Mouse (Mus musculus) stomach, embryonic 16.5 days (tissue): ENCODE data around the gene Cdipt. TPM values are rescaled to one million over a fixed set of nuclear protein-coding genes. Genes with fewer than 3 reads are reported as not detected.
A peak's percentile ranks its signal among the peaks of the same experiment; 100 is the strongest.

Experiments
- ATAC-seq: fragments of 200-750 bp; cut with Nextera tagmentation; 2 replicates; pipeline ENCODE4 v1.8.0; 2017; ENCODE audit warnings: moderate number of reproducible peaks, moderate TSS enrichment; ENCODE audit not compliant: insufficient read depth, low FRiP score
- H3K27ac ChIP-seq: fragments of 300-500 bp; sonication (generic); 2 replicates; pipeline ENCODE4 v1.5.1; 2014; ENCODE audit warnings: low read length
- H3K27me3 ChIP-seq: fragments of 300-500 bp; sonication (generic); 2 replicates; pipeline ENCODE4 v1.6.1; 2014; ENCODE audit warnings: low read length, control low read depth, mixed read lengths; ENCODE audit not compliant: control insufficient read depth, insufficient read depth
- H3K36me3 ChIP-seq: fragments of 300-500 bp; sonication (generic); 2 replicates; pipeline ENCODE4 v1.6.1; 2014; ENCODE audit warnings: low read length; ENCODE audit not compliant: control insufficient read depth, insufficient read depth
- H3K4me1 ChIP-seq: fragments of 300-500 bp; sonication (generic); 2 replicates; pipeline ENCODE4 v1.6.1; 2014; ENCODE audit warnings: low read length, control low read depth, mixed read lengths; ENCODE audit not compliant: control insufficient read depth, insufficient read depth
- H3K4me2 ChIP-seq: fragments of 300-500 bp; sonication (generic); 2 replicates; pipeline ENCODE4 v1.6.1; 2014; ENCODE audit warnings: low read depth, low read length, mixed read lengths
- H3K4me3 ChIP-seq: fragments of 300-500 bp; sonication (generic); replicated peaks from 2 replicates; pipeline ENCODE4 v1.5.1; 2014; ENCODE audit warnings: mild to moderate bottlenecking, low read length
- H3K9ac ChIP-seq: fragments of 300-500 bp; sonication (generic); 2 replicates; pipeline ENCODE4 v1.6.1; 2014; ENCODE audit warnings: low read length
- H3K9me3 ChIP-seq: fragments of 300-500 bp; sonication (generic); replicated peaks from 2 replicates; pipeline ENCODE4 v1.6.1; 2016; ENCODE audit warnings: low read length, control low read depth; ENCODE audit not compliant: control insufficient read depth
- WGBS: fragments of 180-500 bp; shearing (Covaris S2); extraction: QIAGEN DNeasy Blood & Tissue Kit; methylation state at CpG from one replicate; pipeline ENCODE4 v1.1.7; 2014; 5-methylcytosine and 5-hydroxymethylcytosine counted together
- polyA plus RNA-seq: library from polyadenylated mRNA; unstranded; fragments of >200 nt; fragmentation: Nextera tagmentation; extraction: Ambion mirVana; gene quantifications from 2 replicates; pipeline ENCODE4 v1.2.1, GENCODE M21; 2015

Gene Cdipt
- polyA plus RNA-seq, 1 experiment from 2014 or later: 110 TPM

GRCm38 (mm10) chr7:126981601-126982000, 5.9 kb downstream of the Cdipt start:
- 90% methylated on average over 2 of the region's 2 CpGs for WGBS
- Histone ChIP-seq H3K4me2 (no peak overlapping the region), H3K4me1 (no peaks in the 10 kb centered on the region), H3K27ac (no peak overlapping the region), H3K9ac (no peak overlapping the region), H3K4me3 (no peak overlapping the region), H3K36me3 (peaks cover 8% of the 10 kb centered on the region; the same call in 1 of the 2 replicates), H3K27me3 (no peaks in the 10 kb centered on the region), H3K9me3 (no peaks in the 10 kb centered on the region)
- ATAC-seq: no peak

GRCm38 (mm10) chr7:126982054-126982453, 6.3 kb downstream of the Cdipt start:
- no peak overlapping the region for H3K4me2 ChIP-seq
- ATAC-seq: no peak
- H3K9ac ChIP-seq: no peak overlapping the region
- H3K9me3 ChIP-seq: no peaks in the 10 kb centered on the region
- no peak overlapping the region for H3K27ac ChIP-seq
- H3K36me3 ChIP-seq: peaks cover 8% of the 10 kb centered on the region; the same call in 1 of the 2 replicates
- H3K4me3 ChIP-seq: no peak overlapping the region
- no peaks in the 10 kb centered on the region for H3K27me3 ChIP-seq
- WGBS: 72% methylated on average over 4 of the region's 4 CpGs
- no peaks in the 10 kb centered on the region for H3K4me1 ChIP-seq

- no peak for ATAC-seq
- H3K27ac ChIP-seq: no peak overlapping the region
- 63% methylated on average over 7 of the region's 7 CpGs for WGBS
These were observed 7.4 kb downstream of the Cdipt start for GRCm38 (mm10) chr7:126983113-126983512.

GRCm38 (mm10) chr7:126984667-126985444, 9.1 kb downstream of the Cdipt start:
- Histone ChIP-seq H3K9ac (no peak overlapping the region), H3K27me3 (no peaks in the 10 kb centered on the region), H3K27ac (no peak overlapping the region), H3K4me1 (no peaks in the 10 kb centered on the region), H3K4me3 (no peak overlapping the region), H3K36me3 (0 out of 2 replicates have a peak, but pooled peaks cover 4% of the 10 kb centered on the region), H3K9me3 (no peaks in the 10 kb centered on the region), H3K4me2 (no peak overlapping the region)
- WGBS: 41% methylated on average over 10 of the region's 10 CpGs
- ATAC-seq: no peak

More at GRCm38 (mm10) chr7:126983113-126983512, 7.4 kb downstream of the Cdipt start:
- peaks cover 8% of the 10 kb centered on the region; the same call in 1 of the 2 replicates for H3K36me3 ChIP-seq
- H3K4me2 ChIP-seq: no peak overlapping the region
- H3K27me3 ChIP-seq: no peaks in the 10 kb centered on the region
- no peak overlapping the region for H3K4me3 ChIP-seq
- no peaks in the 10 kb centered on the region for H3K4me1 ChIP-seq
- H3K9me3 ChIP-seq: no peaks in the 10 kb centered on the region
- H3K9ac ChIP-seq: no peak overlapping the region

GRCm38 (mm10) chr7:126986319-126986718, 10.6 kb downstream of the Cdipt start:
- peak; percentile 74; the same call in 1 of the 2 replicates for ATAC-seq
- H3K4me1 ChIP-seq: no peaks in the 10 kb centered on the region
- no peaks in the 10 kb centered on the region for H3K27me3 ChIP-seq
- no peak overlapping the region for H3K27ac ChIP-seq
- H3K9me3 ChIP-seq: no peaks in the 10 kb centered on the region
- no peak overlapping the region for H3K4me3 ChIP-seq
- 35% methylated on average over 9 of the region's 9 CpGs for WGBS
- H3K9ac ChIP-seq: no peak overlapping the region
- H3K36me3 ChIP-seq: no peaks in the 10 kb centered on the region
- H3K4me2 ChIP-seq: no peak overlapping the region

- Histone ChIP-seq H3K9ac (no peak overlapping the region), H3K4me1 (no peaks in the 10 kb centered on the region), H3K27me3 (no peaks in the 10 kb centered on the region), H3K4me3 (no peak overlapping the region), H3K4me2 (no peak overlapping the region), H3K36me3 (no peaks in the 10 kb centered on the region), H3K27ac (no peak overlapping the region), H3K9me3 (no peaks in the 10 kb centered on the region)
- 73% methylated on average over 8 of the region's 8 CpGs for WGBS
- no peak for ATAC-seq
These were observed 13.1 kb downstream of the Cdipt start for GRCm38 (mm10) chr7:126988816-126989215.

- H3K9me3 ChIP-seq: no peaks in the 10 kb centered on the region; the same call in 1 of the 2 replicates
- no peaks in the 10 kb centered on the region for H3K4me1 ChIP-seq
- H3K4me2 ChIP-seq: no peak overlapping the region
- no peak overlapping the region for H3K27ac ChIP-seq
- ATAC-seq: no peak
- H3K4me3 ChIP-seq: no peak overlapping the region
- 0 out of 2 replicates have a peak, but pooled peaks cover 4% of the 10 kb centered on the region for H3K36me3 ChIP-seq
- H3K9ac ChIP-seq: no peak overlapping the region
- no peaks in the 10 kb centered on the region for H3K27me3 ChIP-seq
- WGBS: 82% methylated on average over 4 of the region's 4 CpGs
These were observed 20.7 kb downstream of the Cdipt start for GRCm38 (mm10) chr7:126996449-126996848.

GRCm38 (mm10) chr7:126999568-126999967, 23.9 kb downstream of the Cdipt start:
- H3K4me3 ChIP-seq: no peak overlapping the region
- H3K9ac ChIP-seq: no peak overlapping the region
- H3K27me3 ChIP-seq: no peaks in the 10 kb centered on the region
- H3K27ac ChIP-seq: no peak overlapping the region
- H3K9me3 ChIP-seq: no peaks in the 10 kb centered on the region; the same call in 1 of the 2 replicates
- H3K4me2 ChIP-seq: no peak overlapping the region
- ATAC-seq: no peak
- no peaks in the 10 kb centered on the region for H3K4me1 ChIP-seq
- H3K36me3 ChIP-seq: 0 out of 2 replicates have a peak, but pooled peaks cover 4% of the 10 kb centered on the region
- 72% methylated on average over 10 of the region's 10 CpGs for WGBS

- Histone ChIP-seq H3K4me1 (peaks cover 11% of the 10 kb centered on the region), H3K4me3 (no peak overlapping the region), H3K9ac (no peak overlapping the region), H3K4me2 (no peak overlapping the region), H3K27me3 (no peaks in the 10 kb centered on the region), H3K9me3 (no peaks in the 10 kb centered on the region), H3K27ac (no peak overlapping the region), H3K36me3 (no peaks in the 10 kb centered on the region)
- peak; percentile 8; the same call in 1 of the 2 replicates for ATAC-seq
- 75% methylated on average over 5 of the region's 5 CpGs for WGBS
These were observed 27.9 kb downstream of the Cdipt start for GRCm38 (mm10) chr7:127003620-127004019.
